Mouse (Mus musculus) natural killer cell, adult 2 months (primary cell): Measurements from ENCODE around the gene Slc34a1.
A peak's percentile ranks its signal among the peaks of the same experiment; 100 is the strongest.

Experiments used
- DNase-seq, 2 experiments: peaks; one replicate each; pipeline ENCODE4 v3.0.0; 2022; ENCODE audit warnings: low spot score in 2 of 2

Slc34a1 gene

DNA sequence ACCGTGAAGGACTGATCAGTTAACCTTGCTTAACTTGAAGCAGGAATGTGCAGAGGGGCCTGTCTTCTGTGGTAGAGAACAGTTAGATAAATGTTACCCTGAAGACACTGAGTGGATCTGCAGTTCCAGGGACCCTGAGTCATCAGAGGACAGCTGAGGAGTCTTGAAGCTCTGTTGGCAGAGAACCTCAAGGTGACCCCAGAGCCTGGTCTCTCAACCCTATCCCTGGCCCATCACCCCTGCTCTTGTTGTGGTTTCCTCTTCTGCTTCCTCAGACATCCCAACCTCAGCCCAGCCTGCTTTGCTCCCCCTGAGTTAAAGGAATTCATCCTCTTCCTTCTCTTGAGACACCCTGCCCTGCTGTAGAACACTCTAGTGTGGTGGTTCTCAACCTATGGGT, at the start of gene Slc34a1:
Gene Slc34a1 (plus strand): TSS at position 100 of the 400 bp plus-strand sequence.
- DNase-seq: no peak

DNA sequence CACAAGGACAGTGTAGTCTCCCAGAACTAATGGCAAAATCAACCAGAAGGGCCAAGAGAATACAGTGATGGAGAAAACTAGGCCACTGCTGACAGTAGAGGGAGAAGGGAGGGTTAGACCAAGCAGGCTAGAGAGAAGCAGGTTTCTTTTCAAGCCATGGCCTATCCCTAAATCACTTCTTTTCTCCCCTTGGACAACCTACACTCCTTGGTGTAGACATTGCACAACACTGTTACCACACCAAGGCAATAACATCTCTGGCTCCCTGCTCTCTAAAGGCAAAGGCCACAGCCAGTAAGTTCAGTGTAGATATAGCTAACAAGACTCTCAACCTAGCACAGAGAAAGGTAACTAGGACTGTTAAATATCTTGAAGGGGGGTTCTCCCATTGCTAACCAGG, 36.8 kb upstream of the Slc34a1 start:
- DNase-seq: no peak

DNA sequence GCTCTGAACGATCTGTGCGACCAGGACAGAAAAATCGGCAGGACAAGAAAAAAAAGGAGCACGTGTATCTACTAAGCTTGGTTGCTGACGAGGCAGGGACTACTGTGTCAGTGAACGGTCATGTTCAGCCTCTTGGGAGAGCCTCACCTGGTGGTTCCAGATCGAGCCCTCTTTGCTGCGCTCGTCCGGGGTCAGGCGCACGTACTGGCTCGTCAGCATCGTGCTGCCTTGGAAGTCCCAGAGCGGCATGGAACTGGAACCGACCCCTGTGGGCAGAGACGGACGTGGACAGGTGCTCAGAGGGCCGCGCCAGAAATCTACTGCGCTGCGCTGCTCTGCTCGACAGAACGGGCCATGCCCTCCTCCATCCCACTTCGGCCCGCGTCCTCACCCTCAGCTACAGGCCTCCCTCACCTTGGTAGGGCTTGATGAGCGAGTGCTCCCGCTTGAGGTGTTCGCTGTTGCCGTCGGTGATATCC, 36.0 kb upstream of the Slc34a1 start:
- DNase-seq: peak; percentile 11 to 20

DNA sequence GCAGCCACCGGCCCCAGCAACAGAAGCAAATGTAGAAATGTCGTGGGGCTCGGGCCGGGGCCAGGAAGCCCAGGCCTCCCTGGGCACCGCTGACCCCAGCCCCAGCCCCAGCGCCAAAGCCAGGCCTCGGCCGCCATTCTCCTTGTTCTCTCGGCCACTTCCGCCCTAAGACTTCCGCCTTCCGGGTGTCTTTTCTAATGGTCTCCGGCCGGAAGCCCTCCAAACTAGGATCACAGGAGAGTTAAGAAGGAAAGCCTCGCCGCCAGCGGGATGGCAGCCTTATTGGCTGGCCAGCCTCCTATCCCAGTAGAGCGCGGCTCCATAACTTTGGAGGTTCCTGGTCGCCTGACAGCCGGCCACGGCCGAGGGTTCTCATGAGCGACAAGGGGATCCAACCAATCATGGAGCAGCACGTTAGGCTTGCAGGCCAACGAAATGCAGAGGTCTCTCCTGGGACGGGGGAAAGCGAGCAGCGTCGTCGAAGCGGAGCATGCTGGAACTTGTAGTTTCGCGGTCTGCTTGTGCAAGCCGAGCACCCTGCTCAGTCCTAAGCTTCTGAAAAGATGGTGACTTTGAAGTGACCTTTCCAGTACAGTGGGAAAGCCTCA, 35.4 kb upstream of the Slc34a1 start, which contains the start of gene Lman2:
Gene Lman2 (minus strand): TSS at position 331 of the 608 bp plus-strand sequence.
- DNase-seq: peak; percentile 93

DNA sequence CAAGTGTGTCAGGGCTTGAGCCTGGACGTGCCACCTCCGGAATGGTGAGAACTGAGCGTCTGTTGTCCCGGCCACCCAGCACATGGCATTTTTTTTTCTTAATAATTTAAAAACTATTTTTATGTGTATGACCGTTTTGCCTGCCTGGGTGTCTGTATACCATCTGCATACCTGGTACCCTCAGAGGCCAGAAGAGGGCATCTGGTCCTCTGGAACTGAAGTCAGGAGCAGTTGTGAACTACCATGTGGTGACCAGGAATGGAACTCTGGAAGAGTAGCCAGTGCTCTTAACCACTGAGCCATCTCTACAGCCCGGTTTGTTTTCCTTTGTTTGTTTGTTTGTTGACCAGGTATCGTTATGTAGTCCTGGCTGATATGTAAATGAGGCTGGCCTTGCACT, 29.6 kb upstream of the Slc34a1 start:
- no peak for DNase-seq

DNA sequence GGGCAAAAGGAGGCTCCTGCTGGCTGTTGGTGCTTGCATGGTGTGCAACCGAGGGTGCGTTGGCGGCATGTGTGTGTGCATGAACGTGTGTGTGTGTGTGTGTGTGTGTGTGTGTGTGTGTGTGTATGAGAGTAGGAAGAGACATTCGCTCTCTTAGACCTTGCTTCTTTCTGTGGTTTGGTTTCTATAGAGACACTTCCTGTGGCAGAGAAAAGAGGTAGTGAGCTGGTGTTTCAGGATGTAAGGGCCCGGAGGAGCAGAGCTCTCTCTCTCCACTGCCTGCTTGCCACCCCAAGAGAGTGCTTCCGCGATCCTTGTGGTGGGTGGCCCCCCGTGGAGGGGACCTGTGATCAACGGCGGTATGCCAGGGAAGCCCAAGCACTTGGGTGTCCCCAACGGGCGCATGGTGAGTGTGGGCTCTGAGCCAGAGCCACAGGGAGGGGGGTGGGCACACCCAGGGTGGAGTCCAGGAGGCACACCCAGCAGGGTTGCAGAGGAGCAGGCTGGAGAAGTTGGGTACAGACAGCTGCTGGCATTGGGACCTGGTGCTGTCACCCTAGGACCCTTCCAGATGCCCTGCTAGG, 28.4 kb upstream of the Slc34a1 start, which contains the start of gene Rgs14:
Gene Rgs14 (plus strand): TSS at position 202 of the 584 bp plus-strand sequence.
- DNase-seq: peak; percentile 63 to 70

DNA sequence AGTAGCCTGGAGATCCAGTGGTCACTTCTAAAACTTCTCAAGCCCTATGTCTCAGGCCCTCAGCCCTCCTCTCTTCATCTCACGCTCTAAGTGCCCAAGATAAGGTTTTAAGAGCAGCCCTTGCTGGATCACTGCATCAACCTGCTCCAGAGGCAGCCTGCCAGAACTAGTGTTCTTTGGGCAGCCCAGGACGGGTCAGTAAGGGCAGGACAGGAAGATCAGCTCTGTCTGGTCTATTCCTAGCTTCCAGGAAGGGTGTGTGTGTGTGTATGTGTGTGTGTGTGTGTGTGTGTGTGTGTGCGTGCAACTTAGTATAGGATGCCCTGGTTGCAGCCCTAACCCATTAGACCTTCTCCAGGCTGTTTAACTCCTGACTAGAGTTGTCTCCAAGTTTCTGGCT, 27.8 kb upstream of the Slc34a1 start:
- no peak for DNase-seq

DNA sequence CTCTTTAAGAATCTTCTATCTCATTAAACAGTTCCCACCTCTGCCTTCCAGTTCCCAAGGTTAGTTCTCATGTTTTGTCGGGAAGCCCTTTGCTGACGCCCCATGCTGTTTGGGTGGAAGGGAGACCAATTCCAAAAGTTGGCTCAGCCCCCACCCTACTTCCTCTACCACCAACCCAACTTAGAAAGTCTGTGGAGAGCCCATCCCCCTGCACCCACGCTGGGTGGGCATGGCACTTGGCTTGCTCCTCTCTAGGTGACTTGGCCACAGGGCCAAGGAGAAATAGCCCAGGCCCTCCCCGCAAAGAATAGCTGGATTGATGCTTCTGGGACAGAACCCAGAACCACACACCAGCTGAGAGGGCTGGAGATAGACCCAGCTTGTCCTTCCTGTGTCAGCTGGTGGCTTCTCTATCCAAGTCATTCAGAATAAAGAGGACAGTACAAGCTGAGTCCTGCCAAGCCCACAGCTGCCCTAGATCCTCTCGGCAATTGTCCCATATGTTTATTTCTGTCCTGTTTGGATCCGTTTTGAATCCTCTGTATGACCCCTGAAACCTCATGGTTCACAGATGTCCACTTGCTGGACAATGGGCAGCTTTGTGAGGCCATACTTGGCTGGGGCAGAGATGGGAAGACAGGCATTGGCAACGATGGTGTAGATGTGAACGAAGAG, 26.8 kb upstream of the Slc34a1 start:
- no peak for DNase-seq

DNA sequence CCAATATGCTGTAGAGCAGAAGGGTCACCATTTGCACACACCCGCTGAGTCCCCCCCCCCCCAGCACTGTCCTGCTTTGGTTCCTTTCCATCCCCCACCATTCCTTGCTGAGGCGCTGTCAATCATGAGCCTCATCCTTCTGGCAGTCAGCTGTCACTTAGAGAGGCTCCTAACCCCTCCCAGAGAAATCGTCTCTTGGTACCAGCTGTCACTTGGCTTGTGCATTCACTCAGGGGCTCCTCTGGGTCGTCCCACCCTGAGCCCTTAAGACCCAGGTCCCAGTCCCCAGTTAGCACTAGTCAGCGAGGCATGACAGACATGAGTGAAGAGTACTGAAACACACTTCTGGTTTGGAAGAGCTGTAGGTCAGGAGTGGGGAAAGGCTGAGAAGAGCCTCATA, 26.2 kb upstream of the Slc34a1 start:
- DNase-seq: no peak

DNA sequence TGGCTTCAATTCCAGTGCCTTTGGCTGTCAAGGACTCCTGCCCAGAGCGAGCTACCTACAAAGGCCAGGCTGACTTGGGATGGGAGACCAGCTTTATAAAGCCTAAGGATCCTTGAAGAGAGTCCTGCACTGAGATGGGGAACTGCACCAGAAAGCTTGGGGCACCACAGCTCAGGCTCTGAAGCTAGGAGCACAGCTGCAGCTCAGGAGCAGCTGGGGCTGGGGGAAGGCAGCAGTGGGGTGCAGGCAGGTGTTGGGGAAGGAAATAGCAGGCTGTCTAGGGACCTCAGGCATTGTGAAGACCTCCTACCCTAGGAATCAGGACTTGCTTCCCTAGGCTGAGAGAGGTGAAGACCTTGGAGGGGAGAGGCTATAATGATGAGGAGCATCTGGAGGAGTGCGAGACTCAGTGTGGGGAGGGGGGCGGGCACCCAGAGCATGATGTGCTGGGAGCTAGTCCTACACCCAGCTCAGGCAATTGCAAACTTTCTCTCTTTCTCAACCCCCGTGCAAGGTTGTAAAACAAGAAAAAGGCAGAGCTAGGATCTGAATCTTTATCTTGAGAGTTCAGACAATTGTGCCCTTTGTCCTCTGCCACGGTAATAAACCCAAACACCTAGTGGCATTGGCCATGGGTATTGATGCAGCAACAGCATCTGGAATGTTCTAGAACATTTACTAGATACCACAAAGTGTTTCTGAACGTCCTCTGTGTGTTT, 23.6 kb upstream of the Slc34a1 start:
- no peak for DNase-seq

DNA sequence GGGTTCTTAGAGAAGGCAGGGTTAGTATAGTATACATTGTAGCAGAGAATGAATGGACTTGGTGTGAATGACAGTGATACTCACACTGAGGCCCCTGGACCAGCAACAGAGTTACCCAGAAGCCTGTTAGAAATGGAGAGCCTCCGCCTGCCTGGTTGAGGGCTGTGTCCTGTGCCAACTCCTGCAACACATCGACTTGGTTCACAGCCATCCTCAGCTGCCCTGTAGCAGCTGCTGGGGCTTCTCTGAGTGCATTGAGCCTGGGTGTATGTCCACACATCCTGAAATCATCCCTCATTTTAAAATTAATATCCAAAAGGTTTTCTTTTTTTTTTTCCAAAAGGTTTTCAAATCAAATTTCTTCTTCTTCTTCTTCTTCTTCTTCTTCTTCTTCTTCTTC, 22.1 kb upstream of the Slc34a1 start:
- DNase-seq: no peak

DNA sequence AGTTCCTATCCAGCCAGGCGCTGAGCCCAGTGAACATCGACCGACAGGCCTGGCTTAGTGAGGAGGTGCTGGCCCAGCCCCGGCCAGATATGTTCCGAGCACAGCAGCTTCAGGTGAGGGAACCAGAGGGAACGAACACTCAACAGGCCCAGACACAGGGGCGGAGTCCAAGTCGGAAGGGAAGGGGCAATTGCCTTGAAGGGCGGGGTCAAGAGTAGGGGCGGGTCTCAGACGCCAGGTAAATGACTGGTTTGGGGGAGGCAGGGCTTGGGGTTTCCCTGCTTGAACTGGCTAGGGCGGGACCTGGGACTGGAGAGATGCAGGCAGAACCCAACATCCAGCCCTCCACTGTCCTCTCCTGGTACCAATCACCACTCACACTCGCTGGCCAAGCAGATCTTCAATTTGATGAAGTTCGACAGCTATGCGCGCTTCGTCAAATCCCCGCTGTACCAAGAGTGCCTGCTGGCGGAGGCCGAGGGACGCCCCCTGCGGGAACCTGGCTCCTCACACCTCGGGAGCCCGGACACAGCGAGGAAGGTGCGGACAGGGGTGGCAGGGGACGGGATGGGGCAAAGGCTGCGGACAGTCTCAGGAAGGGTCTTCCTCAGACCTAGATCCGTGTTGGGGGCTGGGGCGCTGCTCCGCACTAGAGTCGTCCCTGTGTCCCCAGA, 18.9 kb upstream of the Slc34a1 start:
- no peak for DNase-seq

DNA sequence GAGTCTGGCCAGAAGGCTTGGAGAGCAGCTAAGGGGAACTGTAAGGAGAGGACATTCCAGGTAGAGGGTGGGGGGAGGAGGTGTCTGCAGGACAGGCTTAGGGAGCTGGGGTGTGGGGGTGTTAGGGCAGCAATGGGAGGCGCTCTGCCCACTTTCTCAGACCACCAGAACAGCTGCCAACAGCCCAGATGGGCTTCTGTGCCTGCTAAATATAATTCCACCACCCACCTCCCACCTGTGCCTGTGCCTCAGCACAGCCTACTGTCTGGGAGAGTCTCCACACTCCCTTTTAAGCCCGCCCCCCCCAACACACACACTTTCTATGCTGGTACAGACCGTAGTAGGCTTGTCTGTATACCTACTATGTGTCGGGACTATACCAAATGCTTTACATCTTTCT, 16.2 kb upstream of the Slc34a1 start:
- DNase-seq: no peak

DNA sequence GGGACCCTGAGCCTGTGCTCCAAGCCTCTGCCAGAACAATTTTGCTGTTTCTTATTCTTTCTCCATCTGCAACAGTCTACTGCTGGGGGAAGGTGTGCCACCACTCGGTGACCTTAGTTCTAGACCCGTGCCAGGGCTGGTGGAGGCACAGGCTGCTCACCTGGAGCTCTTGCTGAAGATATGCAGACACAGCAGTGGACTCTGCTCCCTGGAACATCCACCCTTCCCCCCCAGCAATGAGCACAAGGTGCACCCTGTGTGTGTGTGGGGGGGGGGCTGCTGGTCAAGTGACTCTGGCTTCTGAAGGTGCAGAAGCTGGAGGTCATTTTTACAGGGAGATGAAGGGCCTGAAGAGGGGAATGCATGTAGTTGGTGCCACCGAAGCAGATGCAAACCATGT, 7.3 kb upstream of the Slc34a1 start:
- no peak for DNase-seq

DNA sequence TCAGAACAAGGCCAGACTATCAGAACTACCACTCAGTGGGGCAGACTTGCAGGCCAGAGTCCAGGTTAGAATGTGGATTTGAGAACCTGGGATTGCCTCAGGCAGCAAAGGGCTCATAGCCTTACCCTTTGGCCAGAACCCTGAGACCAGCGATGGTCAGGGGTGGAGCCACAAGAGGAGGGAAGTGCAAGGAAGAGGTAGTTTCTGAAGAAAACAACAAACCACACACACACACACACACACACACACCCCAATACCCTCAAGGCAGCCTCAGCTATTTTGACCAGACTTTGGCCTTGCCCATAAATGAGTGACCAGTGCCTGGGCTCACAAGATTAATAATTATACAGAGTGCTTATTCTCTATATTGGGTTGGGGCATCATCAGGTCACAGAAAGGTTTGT, 6.4 kb upstream of the Slc34a1 start:
- no peak for DNase-seq

DNA sequence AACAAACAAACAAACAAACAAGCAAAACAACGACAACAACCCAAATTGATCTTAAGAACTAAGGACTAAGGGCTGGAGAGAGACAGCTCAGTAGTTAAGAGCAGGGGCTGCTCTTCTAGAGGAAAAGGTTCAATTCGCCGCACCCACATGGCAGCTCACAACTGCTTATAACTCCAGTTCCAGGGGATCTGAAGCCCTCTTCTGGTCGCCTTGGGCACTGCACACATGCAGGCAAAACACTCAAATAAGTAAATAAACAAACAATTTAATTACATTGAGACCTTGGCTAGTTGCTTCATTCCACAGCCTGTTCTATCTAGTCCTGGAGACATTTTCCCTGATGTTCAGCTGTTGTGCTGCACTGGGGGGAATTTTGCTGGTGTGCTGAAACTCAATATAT, 5.1 kb upstream of the Slc34a1 start:
- DNase-seq: peak in 1 of 2 experiments; percentile 39

DNA sequence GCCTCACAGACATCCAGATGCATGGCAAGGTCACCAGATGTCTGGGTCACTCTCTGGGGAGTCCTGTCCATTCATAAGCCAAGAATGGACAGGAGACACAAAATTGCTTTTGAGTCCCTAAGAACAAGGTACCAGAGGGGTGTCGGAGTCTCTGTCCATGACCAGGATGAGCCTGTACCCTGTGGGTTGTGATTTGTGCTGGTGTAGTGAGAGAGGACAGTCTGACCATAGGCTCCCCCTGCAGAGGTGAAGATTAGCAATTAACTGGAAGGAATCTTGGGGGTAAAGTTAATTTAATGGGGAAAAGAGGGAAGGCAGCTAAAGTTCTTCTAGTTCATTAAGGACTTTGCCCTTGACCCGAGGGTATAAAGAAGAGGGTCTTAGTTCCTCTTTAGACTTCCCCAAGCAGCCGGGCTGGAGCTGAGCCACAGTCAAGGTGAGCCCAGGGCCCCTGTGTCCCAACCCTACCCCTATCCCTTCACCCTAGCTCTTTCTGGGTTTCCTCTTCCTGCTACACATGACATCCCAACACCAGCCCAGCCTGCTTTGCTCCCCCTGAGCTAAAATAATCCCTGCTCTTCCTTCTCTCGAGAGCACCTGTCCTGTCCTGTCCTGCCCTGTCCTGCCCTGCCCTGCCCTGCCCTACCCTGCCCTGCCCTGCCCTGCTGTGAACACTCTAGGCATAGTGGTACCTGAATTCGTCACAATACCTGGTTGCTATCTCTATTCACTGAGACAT, 1.5 kb downstream of the Slc34a1 start:
- no peak for DNase-seq

DNA sequence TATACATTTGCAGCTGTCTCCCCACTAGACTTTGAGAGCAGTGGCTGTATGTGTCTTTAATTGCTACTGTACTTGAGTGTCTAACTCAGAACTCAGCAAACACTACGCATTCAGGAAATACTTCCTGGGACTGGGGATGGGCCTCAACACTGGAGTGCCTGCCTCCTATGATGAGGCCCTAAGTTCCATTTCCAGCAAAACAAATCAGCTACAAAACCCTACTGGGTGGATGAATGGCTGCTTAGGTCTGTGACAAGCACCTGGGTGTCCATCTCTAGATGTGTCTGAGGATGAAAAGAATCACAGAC, 2.0 kb downstream of the Slc34a1 start:
- no peak for DNase-seq

DNA sequence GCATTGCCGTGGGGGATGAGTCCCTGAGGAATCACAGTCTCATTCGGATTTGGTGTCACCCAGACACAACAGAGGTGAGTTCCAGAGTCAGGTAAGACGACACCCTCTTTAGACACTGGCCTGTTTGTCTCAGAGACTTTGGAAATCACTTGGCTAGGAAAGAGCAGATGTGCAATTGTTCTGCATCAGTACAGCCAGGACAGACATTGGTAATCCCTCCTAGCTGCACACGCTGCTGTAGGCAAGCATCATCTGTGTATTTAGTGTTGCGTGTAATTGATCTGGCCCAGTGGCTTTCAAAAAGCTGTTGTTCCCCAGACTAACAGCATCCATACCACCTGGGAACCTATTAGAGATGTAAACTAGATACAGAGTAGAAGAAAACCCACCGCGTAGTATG, 5.3 kb downstream of the Slc34a1 start:
- no peak for DNase-seq

DNA sequence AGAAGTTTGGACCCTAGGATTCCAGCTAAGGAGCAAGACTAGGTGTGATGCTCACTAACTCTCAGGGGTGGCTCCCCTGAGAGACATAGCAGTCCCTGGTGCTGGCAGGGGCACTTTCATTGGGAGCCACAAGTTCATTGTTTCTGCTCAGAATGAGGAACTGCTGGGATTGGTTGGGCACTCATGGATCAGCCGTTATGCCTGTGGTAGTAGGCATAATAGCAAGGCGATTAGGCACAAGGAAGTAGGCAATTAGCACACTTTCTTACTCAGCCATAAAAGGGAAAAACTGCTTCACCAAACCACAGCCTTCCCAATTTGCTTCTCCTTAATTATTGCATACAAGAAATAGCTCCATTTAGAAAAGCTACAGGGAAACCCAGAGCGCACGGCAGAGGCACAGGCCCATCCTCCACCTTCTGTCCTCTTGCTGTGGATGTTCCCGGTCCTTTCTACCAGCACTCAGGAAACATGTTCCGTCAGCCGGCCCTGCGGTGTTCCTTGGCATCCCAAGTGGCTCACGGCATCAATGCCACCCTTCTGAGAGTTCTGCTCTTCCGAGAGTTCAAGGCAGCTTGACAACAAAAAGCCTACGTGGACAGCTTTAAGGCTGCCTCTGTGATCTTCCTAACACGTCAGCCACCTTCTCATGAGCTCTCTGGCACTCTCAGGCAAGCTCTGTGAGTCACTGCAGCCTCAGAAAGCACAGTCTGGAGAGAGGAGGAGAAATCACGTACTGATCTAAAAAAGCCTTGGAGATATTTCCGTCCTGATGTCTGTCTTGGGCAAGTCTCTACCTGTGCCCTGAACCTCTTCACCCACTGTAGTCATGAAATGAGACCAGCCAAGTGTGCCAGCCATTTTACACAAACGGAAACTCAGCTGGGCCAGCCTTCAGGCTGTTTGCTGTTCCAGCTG, 6.2 kb downstream of the Slc34a1 start:
- no peak for DNase-seq
